Mouse (Mus musculus) ES-E14 (cell line): ENCODE results near the gene Paqr9. TPM values are rescaled to one million over a fixed set of nuclear protein-coding genes. Genes with fewer than 3 reads are reported as not detected.

ENCODE experiments used
- DNase-seq: peaks from one replicate; pipeline ENCODE4 v3.0.0-alpha.2; 2013; ENCODE audit warnings: low read depth, low spot score
- H3K27ac ChIP-seq: 2 replicates; pipeline ENCODE4 v1.5.1; 2012; ENCODE audit warnings: low read depth, mild to moderate bottlenecking, low read length, moderate library complexity, mixed read lengths; ENCODE audit not compliant: poor library complexity, insufficient read depth, severe bottlenecking
- H3K36me3 ChIP-seq: 2 replicates; pipeline ENCODE4 v1.6.1; 2012; ENCODE audit warnings: mild to moderate bottlenecking, low read length, moderate library complexity, mixed read lengths; ENCODE audit not compliant: control insufficient read depth, poor library complexity, insufficient read depth, severe bottlenecking
- H3K4me1 ChIP-seq, 2 experiments: fragments of 150-350 bp in 1 of 2; sonication (generic) in 1 of 2; 2 replicates each; pipeline ENCODE4 v1.6.1; 2012; ENCODE audit warnings: low read length in 2 of 2, mild to moderate bottlenecking in 1 of 2, mixed read lengths in 1 of 2; ENCODE audit not compliant: control insufficient read depth in 2 of 2, insufficient read depth in 2 of 2, poor library complexity in 1 of 2
- H3K4me3 ChIP-seq, 2 experiments: fragments of 150-350 bp in 1 of 2; sonication (generic) in 1 of 2; 2 replicates each; pipeline ENCODE4 v1.5.1; 2012; ENCODE audit warnings: low read length in 2 of 2, low read depth in 1 of 2, mild to moderate bottlenecking in 1 of 2, mixed read lengths in 1 of 2; ENCODE audit not compliant: insufficient read depth in 1 of 2, poor library complexity in 1 of 2, severe bottlenecking in 1 of 2
- H3K9ac ChIP-seq: 2 replicates; pipeline ENCODE4 v1.6.1; 2012; ENCODE audit warnings: low read depth, mild to moderate bottlenecking, low read length, mixed read lengths; ENCODE audit not compliant: poor library complexity, insufficient read depth, severe bottlenecking
- H3K9me3 ChIP-seq: fragments of 150-350 bp; sonication (generic); 2 replicates; pipeline ENCODE4 v1.6.1; 2012; ENCODE audit warnings: low read depth, mild to moderate bottlenecking, low read length; ENCODE audit not compliant: control insufficient read depth, insufficient read depth
- CHD2 ChIP-seq: IDR thresholded peaks from 2 replicates; pipeline ENCODE4 v1.6.1; 2014; ENCODE audit warnings: mild to moderate bottlenecking, low read depth, low read length, inconsistent platforms
- HCFC1 ChIP-seq: IDR thresholded peaks from 2 replicates; pipeline ENCODE4 v1.6.1; 2012; ENCODE audit warnings: low read length, inconsistent platforms, borderline replicate concordance; ENCODE audit not compliant: insufficient read depth
- MAFK ChIP-seq: IDR thresholded peaks from 2 replicates; pipeline ENCODE4 v1.6.1; 2014; ENCODE audit warnings: mild to moderate bottlenecking, low read depth, low read length, inconsistent platforms; ENCODE audit not compliant: insufficient read depth
- ZC3H11A ChIP-seq: IDR thresholded peaks from 2 replicates; pipeline ENCODE4 v1.6.1; 2012; ENCODE audit warnings: low read depth, mild to moderate bottlenecking, inconsistent platforms, low read length, borderline replicate concordance
- ZNF384 ChIP-seq: IDR thresholded peaks from 2 replicates; pipeline ENCODE4 v1.6.1; 2012; ENCODE audit warnings: low read depth, low read length, inconsistent platforms
- in situ Hi-C, 2 experiments: fragments of 600-800 bp; cut with MboI; formaldehyde crosslinking; loops; one replicate each; pipeline ENCODE4 v1.15.1; 2025; ENCODE audit warnings: low sequenced_read_pairs in 2 of 2, inconsistent platforms in 1 of 2; ENCODE audit not compliant: unreplicated experiment in 2 of 2
- total RNA-seq: library from RNA; depleted of rRNA; stranded (reverse); fragments of 300-350 nt; gene quantifications from 2 replicates; pipeline ENCODE4 v1.2.3, GENCODE M21; 2012

The Paqr9 gene
- total RNA-seq, 1 experiment = 0.58 TPM

DNA sequence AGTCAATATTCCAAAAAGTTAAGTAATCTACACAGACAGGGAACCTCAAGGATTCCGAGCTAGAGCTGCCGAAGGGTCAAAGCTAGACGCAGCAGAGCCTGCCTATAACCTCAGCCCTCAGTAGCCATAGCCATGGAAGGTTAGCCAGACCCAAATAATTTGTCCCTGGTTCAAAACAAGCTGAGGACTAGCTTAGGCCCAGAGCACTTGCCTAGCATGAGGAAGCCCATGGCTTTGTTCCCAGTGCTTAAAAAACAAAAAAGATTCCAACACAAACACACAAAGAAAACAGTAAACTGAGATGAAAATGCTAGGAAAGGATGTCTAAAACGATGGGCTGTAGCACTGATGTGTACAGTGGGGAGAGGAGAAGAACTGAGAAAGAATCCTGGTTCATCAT is 14.7 kb downstream of the Paqr9 start:
- TF ChIP-seq ZNF384 (no peak), MAFK (no peak), HCFC1 (no peak), ZC3H11A (no peak)
- H3K9me3 ChIP-seq = no peaks in the 10 kb centered on the region
- in situ Hi-C loops = no loop called here

DNA sequence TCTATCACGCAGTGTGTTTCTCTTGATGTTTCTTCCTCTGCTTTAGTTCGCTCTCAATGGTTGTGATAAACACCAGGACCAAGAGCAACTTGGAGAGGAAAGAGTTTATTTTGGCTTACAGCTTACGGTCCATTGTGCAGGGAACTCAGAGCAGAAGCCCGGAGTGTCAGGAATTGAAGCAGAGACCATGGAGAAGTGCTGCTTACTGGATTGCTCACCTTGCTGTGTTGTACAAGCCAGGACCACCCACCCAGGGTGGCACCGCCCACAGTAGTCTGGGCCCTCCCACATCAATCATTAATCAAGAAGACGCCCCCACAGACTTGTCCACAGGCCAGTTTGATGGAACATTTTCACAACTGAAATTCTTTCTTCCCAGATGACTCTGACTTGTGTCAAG is 18.0 kb downstream of the Paqr9 start:
- in situ Hi-C loops = no loop called here
- TF ChIP-seq MAFK (no peak), HCFC1 (no peak), CHD2 (no peak), ZNF384 (no peak), ZC3H11A (no peak)
- Histone ChIP-seq H3K9ac (no peak overlapping the region), H3K36me3 (no peaks in the 10 kb centered on the region), H3K27ac (no peak overlapping the region), H3K9me3 (no peaks in the 10 kb centered on the region), H3K4me1 (no peaks in the 10 kb centered on the region), H3K4me3 (no peak overlapping the region)
- DNase-seq = no peak

More for the DNA sequence above, 14.7 kb downstream of the Paqr9 start:
- Histone ChIP-seq H3K4me3 (no peak overlapping the region), H3K9ac (no peak overlapping the region), H3K36me3 (no peaks in the 10 kb centered on the region), H3K27ac (no peak overlapping the region), H3K4me1 (peaks cover 0 to 2% of the 10 kb centered on the region in 2 experiments; a peak in 1 of 4 replicates)
- DNase-seq = no peak

DNA sequence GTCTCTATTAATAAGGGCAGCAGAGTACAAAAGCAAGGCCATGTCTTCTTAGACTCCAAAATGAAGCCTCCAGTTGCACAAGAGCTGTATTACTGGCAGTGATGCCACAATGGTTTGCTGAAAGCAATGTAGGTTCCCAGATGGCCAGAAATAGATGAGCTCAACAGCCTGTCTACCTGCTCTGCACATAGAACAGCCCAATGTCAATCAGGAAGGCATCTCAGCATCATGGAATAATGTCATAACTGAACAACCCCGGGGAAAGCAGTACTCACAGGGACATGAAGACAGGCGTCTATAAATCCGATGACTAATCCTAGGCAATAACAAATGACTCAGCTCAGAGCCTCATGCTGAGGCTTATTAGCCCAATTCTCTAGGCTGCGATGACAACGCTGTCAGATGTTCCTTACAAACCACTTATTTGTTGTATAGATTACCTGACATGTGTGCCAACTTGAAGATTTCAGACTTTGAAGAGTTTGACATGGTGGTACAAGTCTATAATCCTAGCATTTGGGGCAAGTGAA is 19.0 kb downstream of the Paqr9 start:
- Histone ChIP-seq H3K9me3 (no peaks in the 10 kb centered on the region), H3K36me3 (no peaks in the 10 kb centered on the region), H3K9ac (no peak overlapping the region), H3K4me3 (no peak overlapping the region), H3K27ac (no peak overlapping the region), H3K4me1 (no peaks in the 10 kb centered on the region)
- in situ Hi-C loops = no loop called here
- TF ChIP-seq CHD2 (no peak), HCFC1 (no peak), ZNF384 (no peak), MAFK (no peak), ZC3H11A (no peak)
- DNase-seq = no peak

- H3K4me1 ChIP-seq = no peaks in the 10 kb centered on the region
- H3K36me3 ChIP-seq = no peaks in the 10 kb centered on the region
- TF ChIP-seq ZNF384 (no peak), MAFK (no peak), HCFC1 (no peak), ZC3H11A (no peak), CHD2 (no peak)
- H3K4me3 ChIP-seq = no peak overlapping the region
- H3K9ac ChIP-seq = no peak overlapping the region
- no peaks in the 10 kb centered on the region for H3K9me3 ChIP-seq
- DNase-seq = no peak
- H3K27ac ChIP-seq = no peak overlapping the region
- in situ Hi-C loops = no loop called here
Observed at GRCm38 (mm10) chr9:95581021-95581757, 21.7 kb downstream of the Paqr9 start.
